Mouse (Mus musculus): ENCODE measurements around the gene Efna2. TPM values are rescaled to one million over a fixed set of nuclear protein-coding genes. Genes with fewer than 3 reads are reported as not detected.

Efna2 gene
- total and polyA plus RNA-seq, 3 experiments = 0.23 to 1.5 (median 0.86) TPM

DNA sequence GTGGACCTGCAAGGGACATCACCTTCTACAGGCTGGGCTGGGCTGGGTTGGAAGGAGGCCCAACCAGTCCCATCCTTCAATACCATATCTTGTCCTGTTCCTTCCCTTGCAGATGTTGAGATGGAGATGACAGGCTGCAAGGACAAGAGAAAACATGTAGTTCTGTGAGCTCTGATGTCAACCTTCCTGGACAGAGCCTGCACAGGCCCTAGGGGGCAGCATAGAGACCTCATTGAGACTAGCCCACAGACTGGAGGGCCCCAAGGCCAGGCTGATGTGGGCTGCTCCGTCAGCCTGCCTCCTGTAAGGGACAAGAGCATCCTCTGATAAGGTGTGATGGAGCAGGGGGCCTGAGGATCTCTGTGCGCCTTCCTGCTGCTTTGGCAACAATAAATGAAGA lies 4.6 kb upstream of the Efna2 start (continued):
- TF ChIP-seq JUN (IDR thresholded peaks at IDR 0.05; ENCODE audit: insufficient read depth, low read depth, low read length) = no peak
- TF ChIP-seq TBP (conservative IDR thresholded peaks at IDR 0.05; ENCODE audit: low read depth, low read length) = no peak
- no peak for TF ChIP-seq KAT2A (IDR thresholded peaks at IDR 0.05; ENCODE audit: insufficient replicate concordance, low read length)
- no peak for TF ChIP-seq PAX5 (IDR thresholded peaks at IDR 0.05; ENCODE audit: low read length)
- no peak for TF ChIP-seq USF1 (IDR thresholded peaks at IDR 0.05; ENCODE audit: low read depth, low read length)
- TF ChIP-seq ELF1 (IDR thresholded peaks at IDR 0.05; ENCODE audit: low read depth, low read length) = 0 out of 2 replicates have a peak, but pooled peaks have one; percentile 31
- TF ChIP-seq ZNF384 (IDR thresholded peaks at IDR 0.05; ENCODE audit: low read depth, low read length) = no peak
- TF ChIP-seq SIN3A (IDR thresholded peaks at IDR 0.05; ENCODE audit: low read length) = 0 out of 2 replicates have a peak, but pooled peaks have one; percentile 29
- 0 out of 2 replicates have a peak, but pooled peaks have one; percentile 40 for TF ChIP-seq MAZ (IDR thresholded peaks at IDR 0.05; ENCODE audit: low read depth, low read length)
- no peak for TF ChIP-seq GABPA (IDR thresholded peaks at IDR 0.05; ENCODE audit: insufficient replicate concordance, low read depth, low read length)
- no peak for TF ChIP-seq JUND (conservative IDR thresholded peaks at IDR 0.05; ENCODE audit: low read depth, low read length)
- TF ChIP-seq POLR2A (IDR thresholded peaks at IDR 0.05; ENCODE audit: low read depth, low read length) = no peak
- TF ChIP-seq POLR2AphosphoS2 (IDR thresholded peaks at IDR 0.05; ENCODE audit: low read depth, low read length) = no peak
- 0 out of 2 replicates have a peak, but pooled peaks have one; percentile 13 for TF ChIP-seq BHLHE40 (IDR thresholded peaks at IDR 0.05; ENCODE audit: low read depth, low read length)
- TF ChIP-seq HCFC1 (IDR thresholded peaks at IDR 0.05; ENCODE audit: low read depth, low read length) = no peak
- TF ChIP-seq ZC3H11A (IDR thresholded peaks at IDR 0.05; ENCODE audit: low read depth, low read length) = no peak
- TF ChIP-seq TCF12 (IDR thresholded peaks at IDR 0.05; ENCODE audit: low read depth, low read length) = no peak
- no peak for TF ChIP-seq E2F4 (IDR thresholded peaks at IDR 0.05; ENCODE audit: insufficient replicate concordance, low read depth, low read length)
- no peak for TF ChIP-seq MAFK (IDR thresholded peaks at IDR 0.05; ENCODE audit: insufficient replicate concordance, low read length)
- TF ChIP-seq EP300 (IDR thresholded peaks at IDR 0.05; ENCODE audit: low read length) = no peak
- TF ChIP-seq USF2 (conservative IDR thresholded peaks at IDR 0.05; ENCODE audit: low read depth, low read length) = no peak

DNA sequence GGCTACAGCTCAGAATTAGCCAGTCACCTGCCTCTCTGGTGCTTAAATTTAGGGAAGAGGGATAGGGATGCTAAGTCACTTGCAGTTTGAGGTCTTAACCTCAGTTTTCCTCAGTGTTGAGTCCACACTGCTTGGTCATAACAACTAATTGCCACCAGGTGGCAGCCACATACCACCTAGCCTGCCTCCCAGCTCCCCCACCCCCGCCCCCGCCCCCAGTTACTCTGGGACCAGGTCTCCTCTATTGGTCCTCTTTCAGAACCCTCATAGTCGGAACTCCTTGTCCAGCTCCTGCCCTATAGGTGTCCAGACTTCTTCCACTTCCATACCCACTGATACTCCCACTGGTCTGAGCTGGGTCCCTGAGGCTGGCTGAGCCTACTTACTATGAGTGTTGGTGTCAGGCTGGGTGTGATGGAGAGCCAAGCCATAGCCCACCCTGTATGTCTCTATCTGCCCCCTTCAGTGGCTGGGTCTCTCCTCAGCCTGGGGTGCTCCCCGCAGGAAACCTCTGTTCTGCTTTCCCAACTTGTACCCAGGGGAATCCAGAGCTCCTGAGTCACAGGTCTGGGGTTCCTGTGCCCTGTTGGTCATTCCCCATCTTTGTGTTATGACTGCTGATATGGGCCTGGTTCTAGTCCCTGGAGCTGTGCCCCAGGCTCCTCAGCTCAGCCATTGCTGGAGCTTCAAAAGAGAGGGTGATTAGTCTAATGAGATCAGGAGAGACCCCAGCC lies 3.6 kb upstream of the Efna2 start:
- H3K9ac ChIP-seq (ENCODE audit: insufficient read depth, low read depth) = no peak overlapping the region
- peaks cover 27 to 69% of the 10 kb centered on the region in 2 experiments for H3K4me1 ChIP-seq (ENCODE audit: control insufficient read depth in 1 of 2, insufficient read depth in 2 of 2)
- peaks cover 21% of the 10 kb centered on the region for H3K27me3 ChIP-seq (replicated peaks)
- no peak overlapping the region for H3K27ac ChIP-seq (ENCODE audit: insufficient read depth, low read depth)
- no peak overlapping the region for H3K4me2 ChIP-seq (ENCODE audit: insufficient read depth, low read depth, poor library complexity, severe bottlenecking)
- H3K79me2 ChIP-seq (replicated peaks; ENCODE audit: control insufficient read depth, extremely low read depth, insufficient read depth, poor library complexity, severe bottlenecking) = no peaks in the 10 kb centered on the region
- dilution Hi-C loops (cut with MboI; ENCODE audit: extremely low pct_ligation_motif_present, extremely low pct_unique_long_range_greater_than_20kb, low sequenced_read_pairs) (no loop called here), in situ Hi-C loops (cut with MboI; ENCODE audit: low pct_ligation_motif_present, low pct_unique_long_range_greater_than_20kb, low sequenced_read_pairs) (loop anchor here (5.0 kb wide), 2 partner anchors 72 to 172 kb away; partner anchors contain the start of genes Adamtsl5 and Ndufs7)
- no peaks in the 10 kb centered on the region for H3K9me3 ChIP-seq (replicated peaks; ENCODE audit: low read length)
- peaks cover 16 to 37% of the 10 kb centered on the region in 2 experiments for H3K36me3 ChIP-seq (replicated peaks in 1 of 2; ENCODE audit: control insufficient read depth in 1 of 2, insufficient read depth in 1 of 2, low read length in 1 of 2)
- DNase-seq (ENCODE audit: extremely low read depth) = peak; percentile 57
- no peak overlapping the region for H3K4me3 ChIP-seq (replicated peaks in 1 of 3; ENCODE audit: low read depth in 2 of 3, low read length in 2 of 3, poor library complexity in 1 of 3)
- TF ChIP-seq CTCF (conservative IDR thresholded peaks at IDR 0.05 in 1 of 2, IDR thresholded peaks at IDR 0.05 in 1 of 2; ENCODE audit: low read depth in 2 of 2, low read length in 2 of 2) = peak; percentile 68 to 76
- TF ChIP-seq POLR2AphosphoS2 (IDR thresholded peaks at IDR 0.05; ENCODE audit: low read depth, low read length) = no peak
- TF ChIP-seq PAX5 (IDR thresholded peaks at IDR 0.05; ENCODE audit: low read length) = no peak
- no peak for TF ChIP-seq MEF2A (IDR thresholded peaks at IDR 0.05; ENCODE audit: borderline replicate concordance, low read depth, low read length)
- no peak for TF ChIP-seq JUN (IDR thresholded peaks at IDR 0.05; ENCODE audit: insufficient read depth, low read depth, low read length)
- TF ChIP-seq ZC3H11A (IDR thresholded peaks at IDR 0.05; ENCODE audit: low read depth, low read length) = no peak
- TF ChIP-seq GABPA (IDR thresholded peaks at IDR 0.05; ENCODE audit: insufficient replicate concordance, low read depth, low read length) = no peak
- no peak for TF ChIP-seq CHD2 (IDR thresholded peaks at IDR 0.05; ENCODE audit: low read length)
- peak; percentile 68 for TF ChIP-seq SMC3 (IDR thresholded peaks at IDR 0.05; ENCODE audit: low read depth, low read length)
- peak; percentile 67 for TF ChIP-seq RAD21 (IDR thresholded peaks at IDR 0.05; ENCODE audit: low read depth, low read length)
- no peak for TF ChIP-seq ETS1 (conservative IDR thresholded peaks at IDR 0.05; ENCODE audit: low read depth, low read length)
- TF ChIP-seq EP300 (IDR thresholded peaks at IDR 0.05; ENCODE audit: low read length) = no peak
- TF ChIP-seq HCFC1 (IDR thresholded peaks at IDR 0.05; ENCODE audit: low read depth, low read length) = no peak
- no peak for TF ChIP-seq BHLHE40 (IDR thresholded peaks at IDR 0.05; ENCODE audit: low read depth, low read length)
- no peak for TF ChIP-seq JUND (conservative IDR thresholded peaks at IDR 0.05; ENCODE audit: low read depth, low read length)
- no peak for TF ChIP-seq KAT2A (IDR thresholded peaks at IDR 0.05; ENCODE audit: insufficient replicate concordance, low read length)
- TF ChIP-seq NRF1 (IDR thresholded peaks at IDR 0.05; ENCODE audit: low read depth, low read length) = no peak
- no peak for TF ChIP-seq MAX (IDR thresholded peaks at IDR 0.05; ENCODE audit: low read length)
- TF ChIP-seq USF2 (conservative IDR thresholded peaks at IDR 0.05; ENCODE audit: low read depth, low read length) = no peak
- TF ChIP-seq ZNF384 (IDR thresholded peaks at IDR 0.05; ENCODE audit: low read depth, low read length) = no peak
- TF ChIP-seq MYC (IDR thresholded peaks at IDR 0.05; ENCODE audit: low read depth, low read length) = no peak
- no peak for TF ChIP-seq POLR2A (IDR thresholded peaks at IDR 0.05; ENCODE audit: low read depth, low read length)
- no peak for TF ChIP-seq USF1 (IDR thresholded peaks at IDR 0.05; ENCODE audit: low read depth, low read length)
- peak; percentile 54; the same call in 1 of the 2 replicates for TF ChIP-seq MAZ (IDR thresholded peaks at IDR 0.05; ENCODE audit: low read depth, low read length)
- TF ChIP-seq ZKSCAN1 (IDR thresholded peaks at IDR 0.05; ENCODE audit: borderline replicate concordance, low read depth, low read length) = no peak
- TF ChIP-seq SIN3A (IDR thresholded peaks at IDR 0.05; ENCODE audit: low read length) = no peak
- no peak for TF ChIP-seq RCOR1 (conservative IDR thresholded peaks at IDR 0.05; ENCODE audit: low read depth, low read length)

Data from CH12.LX (cell line).